Mouse (Mus musculus) duodenum, adult 2 months (tissue): ENCODE results near the gene Smc4. TPM values are rescaled to one million over a fixed set of nuclear protein-coding genes. Genes with fewer than 3 reads are reported as not detected.

Experiments
- polyA plus RNA-seq: library from polyadenylated mRNA; depleted of rRNA; stranded (reverse); fragments of >200 nt; gene quantifications from 2 replicates; pipeline ENCODE4 v1.2.3, GENCODE M21; 2012; ENCODE audit warnings: low replicate concordance; rRNA removed

Smc4 gene
- 1.8 and 4.2 TPM in 2 replicates for polyA plus RNA-seq

DNA sequence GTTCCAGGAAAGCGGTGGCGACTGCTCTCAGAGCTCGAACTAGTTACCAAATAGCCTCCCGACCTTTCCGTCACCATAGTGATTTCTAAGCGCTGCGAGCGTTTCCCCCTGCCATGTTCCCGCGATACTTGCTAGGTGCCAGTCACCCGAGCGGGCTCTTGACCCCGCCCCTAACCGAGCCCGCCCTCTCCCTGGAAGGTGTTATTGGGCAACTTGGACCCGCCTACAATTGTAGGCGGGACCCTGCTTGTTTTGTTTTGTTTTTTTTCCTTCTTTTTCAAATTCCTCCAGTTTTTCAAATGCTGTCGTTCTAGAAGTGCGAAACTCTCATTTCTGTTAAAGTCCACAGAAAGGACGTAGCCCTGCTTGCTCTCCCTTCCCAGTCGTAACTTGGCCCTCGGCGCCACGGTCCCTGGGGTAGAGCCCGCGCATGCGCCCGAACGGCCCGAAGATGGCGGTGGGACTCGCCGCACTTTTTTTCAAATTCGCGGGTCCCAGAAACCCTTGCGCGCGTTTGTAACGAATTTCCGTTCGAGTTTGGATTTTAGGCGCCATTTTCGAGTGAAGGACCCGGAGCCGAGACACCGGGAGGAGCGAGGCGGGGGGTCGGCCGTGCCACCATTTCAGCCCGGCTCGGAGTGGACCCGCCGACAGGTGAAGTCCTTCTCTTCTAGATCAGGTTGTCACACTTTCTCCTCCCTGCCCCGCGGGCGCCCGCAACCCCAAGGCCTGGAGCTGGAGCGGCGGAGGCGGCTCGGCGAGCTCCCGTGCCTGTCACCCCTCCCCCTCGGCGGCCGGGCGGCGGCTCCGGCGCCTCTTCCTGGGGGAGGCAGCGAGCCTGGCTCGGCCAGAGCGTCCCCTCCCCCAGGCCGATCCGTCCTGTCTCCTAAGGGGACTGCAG, at the start of gene Smc4, which contains the start of gene Ift80:
Gene Smc4 (plus strand): TSS at position 302 of the 901 bp plus-strand sequence.
Gene Ift80 (minus strand): TSS at position 134 of the 901 bp plus-strand sequence.

DNA sequence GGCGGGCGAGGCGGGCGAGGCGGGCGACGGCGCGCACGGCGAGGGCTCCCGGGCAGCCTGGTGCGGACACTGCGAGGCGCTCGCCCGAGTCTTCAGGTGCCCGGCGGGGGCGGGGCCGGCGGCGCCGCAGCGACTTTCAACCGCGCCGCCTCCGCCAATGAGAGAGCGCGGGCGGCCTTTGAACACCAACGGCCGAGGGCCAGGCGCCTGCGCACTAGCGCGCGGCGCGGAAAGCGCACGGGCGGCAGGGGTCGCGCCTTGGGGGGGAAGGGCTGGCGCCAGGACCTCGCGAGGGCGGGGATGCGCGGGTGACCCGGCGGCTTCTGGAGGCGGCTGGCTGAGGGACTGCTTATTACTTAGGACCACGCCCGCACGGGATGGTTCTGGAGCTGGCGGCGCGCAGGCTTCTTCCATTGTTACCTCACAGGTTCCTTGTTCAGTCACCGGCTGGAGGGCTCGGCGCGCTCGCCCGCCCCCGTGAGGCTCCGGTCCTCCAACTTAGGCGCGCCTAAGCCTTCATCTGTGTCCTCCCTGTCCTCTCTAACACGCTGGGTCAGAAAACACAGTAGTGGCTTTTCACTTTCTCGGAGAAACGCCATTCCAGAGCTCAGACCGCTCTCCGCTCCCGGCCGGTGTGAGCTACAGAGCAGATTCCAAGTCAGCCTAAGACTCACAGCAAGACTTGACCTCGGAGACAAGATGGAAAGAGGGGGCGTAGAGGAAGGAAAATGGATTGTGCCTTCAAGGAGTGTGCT, 40.3 kb downstream of the Smc4 start, which contains the start of gene Trim59:
Gene Trim59 (minus strand): TSS at position 111 of the 755 bp plus-strand sequence.

Other genes starting within 250 kb of the Smc4 start
- 0.72 and 1.8 TPM in 2 replicates for gene 1110032F04Rik, start 135.2 kb upstream of the Smc4 start, polyA plus RNA-seq
- 0.08 and 0.27 TPM in 2 replicates for gene Ift80, start 168 bp upstream of the Smc4 start, polyA plus RNA-seq
- 1.2 and 1.8 TPM in 2 replicates for gene Trim59, start 40.0 kb downstream of the Smc4 start, polyA plus RNA-seq
- gene Kpna4, start 122.4 kb downstream of the Smc4 start, polyA plus RNA-seq = 2.3 and 2.6 TPM in 2 replicates
- gene Arl14, start 217.7 kb downstream of the Smc4 start, polyA plus RNA-seq = 0.77 and 0.83 TPM in 2 replicates